Mouse (Mus musculus) bone marrow macrophage, adult 2 months (primary cell): ENCODE results near the gene Apol7e.

Experiments
- CTCF ChIP-seq: IDR thresholded peaks from 2 replicates; pipeline ENCODE4 v1.5.1; 2012; ENCODE audit warnings: low read depth, mild to moderate bottlenecking, low read length, moderate library complexity
- POLR2A ChIP-seq: IDR thresholded peaks from 2 replicates; pipeline ENCODE4 v1.6.1; 2012; ENCODE audit warnings: mild to moderate bottlenecking, low read depth, low read length, borderline replicate concordance

DNA sequence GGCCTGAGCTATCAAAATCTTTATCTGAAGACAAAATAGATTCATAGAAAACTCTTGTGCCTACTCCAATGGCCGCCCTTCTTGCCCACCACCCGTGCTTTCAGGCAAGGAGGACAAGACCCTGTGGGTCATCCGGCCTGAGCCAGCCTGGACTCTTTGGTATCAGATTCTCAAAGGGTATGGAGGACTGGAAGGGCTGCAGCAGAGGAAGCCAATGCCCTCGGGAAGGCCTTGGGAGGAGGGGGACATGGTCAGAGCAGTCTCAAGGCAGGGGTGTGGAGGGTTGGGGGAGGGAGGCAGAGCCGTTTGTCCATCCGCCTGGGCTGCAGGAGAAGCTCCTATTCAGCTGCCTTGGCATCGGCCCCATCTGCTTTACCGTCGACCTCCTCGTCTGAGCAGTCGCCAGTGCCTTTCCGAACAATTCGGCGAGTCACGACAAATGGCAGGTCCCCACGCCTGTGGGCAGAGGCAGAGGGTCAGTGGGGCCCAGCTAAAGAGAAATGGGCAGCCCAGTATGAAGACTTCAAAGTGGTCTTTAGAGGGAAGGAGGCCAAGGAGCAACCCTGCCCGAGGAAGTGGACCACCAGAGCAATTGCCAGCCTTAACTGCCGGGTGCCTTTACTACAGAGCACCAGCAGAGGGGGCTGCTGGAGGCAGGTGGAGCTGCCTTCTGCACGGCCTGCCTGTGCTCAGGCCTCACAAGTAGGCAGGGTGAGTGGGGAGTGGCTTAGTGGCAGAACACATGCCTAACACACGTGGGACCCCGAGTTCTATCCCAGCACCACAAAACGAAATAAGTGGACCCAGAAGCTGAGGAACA, 63.1 kb downstream of the Apol7e start:
- 0 out of 2 replicates have a peak, but pooled peaks have one; percentile 6 for TF ChIP-seq CTCF
- no peak for TF ChIP-seq POLR2A
